Mouse (Mus musculus) neural tube, embryonic 11.5 days (tissue): ENCODE measurements around the gene Pdhx. TPM values are rescaled to one million over a fixed set of nuclear protein-coding genes. Genes with fewer than 3 reads are reported as not detected.

Source experiments
- ATAC-seq: fragments of 200-750 bp; cut with Nextera tagmentation; 2 replicates; pipeline ENCODE4 v1.8.0; 2017; ENCODE audit warnings: moderate number of reproducible peaks, mild to moderate bottlenecking, moderate TSS enrichment, moderate library complexity; ENCODE audit not compliant: insufficient read depth, low FRiP score, low TSS enrichment
- DNase-seq: peaks from one replicate; pipeline ENCODE4 v3.0.0-alpha.2; 2015; ENCODE audit warnings: low spot score
- H3K27ac ChIP-seq: fragments of 300-500 bp; sonication (generic); 2 replicates; pipeline ENCODE4 v1.5.1; 2014; ENCODE audit warnings: low read depth, mild to moderate bottlenecking, low read length
- H3K27me3 ChIP-seq: fragments of 300-500 bp; sonication (generic); 2 replicates; pipeline ENCODE4 v1.6.1; 2014; ENCODE audit warnings: mild to moderate bottlenecking, low read length, mixed read lengths; ENCODE audit not compliant: control insufficient read depth, insufficient read depth
- H3K36me3 ChIP-seq: fragments of 300-500 bp; sonication (generic); 2 replicates; pipeline ENCODE4 v1.6.1; 2014; ENCODE audit warnings: mild to moderate bottlenecking, low read length, moderate library complexity, mixed read lengths; ENCODE audit not compliant: control insufficient read depth, insufficient read depth
- H3K4me1 ChIP-seq: fragments of 300-500 bp; sonication (generic); 2 replicates; pipeline ENCODE4 v1.6.1; 2014; ENCODE audit warnings: low read length, mixed read lengths; ENCODE audit not compliant: control insufficient read depth, insufficient read depth
- H3K4me2 ChIP-seq: fragments of 300-500 bp; sonication (generic); 2 replicates; pipeline ENCODE4 v1.6.1; 2014; ENCODE audit warnings: low read depth, mild to moderate bottlenecking, moderate library complexity
- H3K4me3 ChIP-seq: fragments of 300-500 bp; sonication (generic); 2 replicates; pipeline ENCODE4 v1.5.1; 2014; ENCODE audit warnings: low read depth, low read length
- H3K9ac ChIP-seq: fragments of 300-500 bp; sonication (generic); 2 replicates; pipeline ENCODE4 v1.6.1; 2014; ENCODE audit warnings: mild to moderate bottlenecking, low read length
- H3K9me3 ChIP-seq: fragments of 300-500 bp; sonication (generic); 2 replicates; pipeline ENCODE4 v1.6.1; 2016; ENCODE audit warnings: low read length; ENCODE audit not compliant: control insufficient read depth
- WGBS: fragments of 180-500 bp; shearing (Covaris S2); extraction: QIAGEN DNeasy Blood & Tissue Kit; methylation state at CpG from one replicate; pipeline ENCODE4 v1.1.7; 2014; 5-methylcytosine and 5-hydroxymethylcytosine counted together
- polyA plus RNA-seq: library from polyadenylated mRNA; unstranded; fragments of >200 nt; fragmentation: Nextera tagmentation; extraction: Ambion mirVana; gene quantifications from 2 replicates; pipeline ENCODE4 v1.2.1, GENCODE M21; 2014

Pdhx gene
- polyA plus RNA-seq, 1 experiment from 2014 or later = 51.3 TPM

DNA sequence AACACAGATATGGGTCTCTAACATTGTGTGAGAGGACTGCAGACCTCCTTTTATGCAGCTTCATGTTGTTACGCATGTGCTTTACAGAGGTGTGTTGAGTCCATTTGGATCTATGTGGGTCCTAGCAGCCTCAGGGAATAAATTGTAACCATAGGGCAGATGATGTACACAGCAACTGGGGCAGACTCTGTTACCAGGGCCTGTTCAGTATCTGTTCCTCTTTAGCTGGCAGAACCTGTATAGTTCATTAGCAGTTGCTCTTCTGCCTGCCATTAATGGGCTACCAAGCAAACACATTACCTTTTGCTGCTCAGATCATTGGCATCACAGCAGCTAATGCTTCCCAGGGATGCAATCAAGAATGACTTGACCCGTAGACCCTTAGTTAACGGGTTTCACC, 100.2 kb downstream of the Pdhx start:
- no peaks in the 10 kb centered on the region for H3K27me3 ChIP-seq
- H3K9ac ChIP-seq = no peak overlapping the region
- H3K4me2 ChIP-seq = no peak overlapping the region
- no peaks in the 10 kb centered on the region for H3K36me3 ChIP-seq
- 97% methylated on average over 3 of the region's 3 CpGs for WGBS
- no peaks in the 10 kb centered on the region for H3K4me1 ChIP-seq
- H3K4me3 ChIP-seq = no peak overlapping the region
- no peak for DNase-seq
- no peak for ATAC-seq
- no peaks in the 10 kb centered on the region for H3K9me3 ChIP-seq
- no peak overlapping the region for H3K27ac ChIP-seq

DNA sequence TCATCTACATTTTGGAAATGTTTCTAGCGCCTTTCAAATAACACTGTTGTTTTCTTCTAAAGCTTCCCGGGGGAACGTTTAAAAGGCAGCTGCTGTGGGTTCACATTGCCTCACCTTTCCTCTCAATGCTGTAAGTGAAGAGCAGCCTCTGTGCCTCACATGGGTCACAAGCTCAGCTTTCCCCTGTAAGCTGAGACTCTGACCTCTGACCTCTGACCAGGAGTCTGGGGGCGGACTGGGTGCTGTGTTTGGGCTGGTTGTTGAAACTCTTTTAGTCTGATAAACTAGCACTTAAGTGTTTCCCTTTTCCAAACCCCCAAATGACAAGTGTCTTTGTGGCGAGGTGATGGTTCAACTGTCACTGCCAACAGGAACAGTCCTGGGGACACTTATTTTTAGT, 100.7 kb downstream of the Pdhx start:
- Histone ChIP-seq H3K4me1 (no peaks in the 10 kb centered on the region), H3K27me3 (no peaks in the 10 kb centered on the region), H3K36me3 (no peaks in the 10 kb centered on the region), H3K27ac (no peak overlapping the region), H3K4me3 (no peak overlapping the region), H3K9ac (no peak overlapping the region), H3K9me3 (no peaks in the 10 kb centered on the region), H3K4me2 (no peak overlapping the region)
- WGBS = 54% methylated on average over 5 of the region's 5 CpGs
- ATAC-seq (no peak), DNase-seq (no peak)

DNA sequence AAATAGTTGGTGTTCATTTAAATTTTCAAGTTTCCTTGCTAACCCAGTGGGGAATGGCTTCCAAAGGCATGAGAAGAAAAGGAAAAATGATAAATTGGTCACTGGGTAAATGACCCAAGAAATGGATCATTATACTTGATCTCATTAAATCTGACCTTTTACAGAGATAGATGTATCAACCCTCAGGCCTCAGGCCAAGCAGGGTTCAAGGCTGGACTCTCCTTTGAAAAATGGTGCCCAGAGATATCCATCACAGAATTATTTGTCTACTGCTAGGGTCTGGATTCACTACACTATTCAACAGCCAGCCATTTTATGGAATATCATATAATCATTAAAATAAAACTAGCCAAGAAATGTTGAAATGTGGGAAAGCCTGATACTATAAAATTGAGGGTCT, 101.4 kb downstream of the Pdhx start:
- Histone ChIP-seq H3K4me2 (no peak overlapping the region), H3K9me3 (no peaks in the 10 kb centered on the region), H3K4me3 (no peak overlapping the region), H3K4me1 (no peaks in the 10 kb centered on the region), H3K27me3 (no peaks in the 10 kb centered on the region), H3K36me3 (no peaks in the 10 kb centered on the region), H3K9ac (no peak overlapping the region), H3K27ac (no peak overlapping the region)
- ATAC-seq (no peak), DNase-seq (no peak)

Other genes starting within 250 kb of the Pdhx start
- gene Cd44, start 171.8 kb downstream of the Pdhx start, polyA plus RNA-seq = 2.0 and 2.2 TPM in 2 replicates
- gene Apip, start 162 bp upstream of the Pdhx start, polyA plus RNA-seq = 61.6 and 71.8 TPM in 2 replicates
- gene Ehf, start 229.8 kb upstream of the Pdhx start, polyA plus RNA-seq = 0.15 TPM in 1 of 2 replicates, not detected in the other